Mouse (Mus musculus) left cerebral cortex, adult 11 months (tissue): Measurements from ENCODE around the gene Kncn.

ENCODE experiments used
- DNase-seq: peaks from one replicate; pipeline ENCODE4 v3.0.0; 2022; ENCODE audit warnings: low spot score

The Kncn gene

DNA sequence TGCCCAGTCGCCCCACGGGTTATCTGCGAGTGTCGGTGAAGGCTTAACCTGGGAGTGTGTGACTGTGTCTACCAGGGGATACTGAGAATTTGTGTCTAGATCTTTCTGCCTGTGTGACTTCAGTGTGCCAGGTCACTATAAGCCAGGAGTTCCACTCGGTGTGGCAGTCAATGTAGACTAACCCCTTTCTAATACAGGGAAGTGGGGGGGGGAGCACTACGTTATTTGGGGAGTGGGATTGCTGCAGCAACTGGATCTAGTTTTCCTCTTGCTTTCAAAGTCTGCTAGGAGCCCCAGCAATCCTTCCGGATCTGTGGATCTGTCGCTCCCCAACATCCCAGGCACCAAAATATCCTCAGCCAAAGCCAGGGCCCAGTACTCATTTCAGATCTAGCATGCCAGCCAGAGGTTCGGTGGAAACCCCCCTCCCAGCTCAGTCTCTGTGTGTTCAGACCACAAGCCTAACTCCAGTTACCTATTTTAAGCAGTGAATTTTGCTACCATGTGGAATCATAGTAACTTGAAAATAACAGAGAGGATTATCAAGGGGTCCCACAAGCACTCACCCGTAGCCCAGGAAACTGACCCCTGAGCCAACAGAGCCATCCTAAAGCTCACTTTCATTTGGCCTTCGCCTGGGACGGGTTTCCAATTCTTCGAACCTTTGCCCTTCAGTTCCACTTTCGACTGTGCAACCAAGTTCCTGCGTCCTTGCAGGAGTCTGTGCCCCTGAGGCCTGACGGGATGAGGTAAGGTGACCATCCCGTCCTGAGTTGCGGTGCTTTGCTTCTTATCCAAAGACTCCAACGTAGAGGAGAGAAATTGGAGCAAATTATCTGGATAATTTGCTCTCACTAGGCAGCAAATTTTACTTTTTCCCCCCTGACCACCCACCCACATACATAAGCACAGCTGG, 53.1 kb downstream of the Kncn start:
- DNase-seq, result no peak

DNA sequence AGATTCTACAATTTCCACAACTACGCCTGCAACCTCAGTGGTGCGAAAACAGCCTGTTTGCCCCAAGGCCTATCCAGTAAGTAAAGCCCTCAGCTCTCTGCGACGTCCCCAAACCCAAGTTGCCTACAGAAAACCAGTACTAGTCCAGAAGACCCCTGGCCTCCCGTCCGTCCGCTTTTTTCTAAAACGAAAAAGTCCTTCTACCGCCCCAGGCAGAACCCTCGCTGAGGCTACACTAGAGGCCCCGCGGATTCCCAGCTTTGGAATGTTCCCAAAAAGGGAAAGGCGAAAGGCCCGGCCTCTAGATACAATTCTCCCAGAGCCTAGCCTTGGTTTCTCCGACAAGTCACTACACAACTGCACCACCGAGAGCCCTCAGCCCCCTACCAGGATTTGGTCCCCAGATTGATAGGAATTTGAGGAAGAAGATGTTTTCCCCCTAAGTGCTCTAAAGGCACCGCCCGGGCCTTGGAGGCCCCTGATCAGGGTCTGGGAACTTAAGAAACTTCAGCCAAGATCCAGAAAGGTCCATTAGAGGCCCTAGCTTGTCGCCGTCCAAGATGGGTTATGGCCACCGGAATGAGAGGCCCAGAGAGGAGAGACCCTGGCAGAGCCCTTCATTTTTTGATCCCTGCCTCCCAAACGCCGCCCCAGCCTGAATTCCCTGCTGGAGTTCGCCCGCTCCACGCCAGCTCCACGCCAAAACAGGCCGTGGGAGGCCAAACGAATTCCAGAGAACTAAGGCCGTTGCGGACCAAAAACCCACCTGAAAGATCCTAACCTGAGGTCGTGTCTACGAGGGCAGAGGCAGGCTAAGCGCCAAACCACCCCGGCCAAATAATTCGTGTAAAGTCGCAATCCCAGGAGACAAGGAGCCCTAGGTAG, 54.3 kb downstream of the Kncn start:
- DNase-seq, result no peak
